Mouse (Mus musculus): ENCODE measurements at regions not wholly inside any gene's neighbourhood (a gene's known extent, or its start where the extent isn't known, plus 50 kb on each side); places are given as distances from the start of the nearest gene placed in this dataset.

- peak in 1 of 2 experiments; percentile 24 for DNase-seq
Observed at GRCm38 (mm10) chr4:152617636-152618035, 140.0 kb upstream of the Kcnab2 start.

DNA sequence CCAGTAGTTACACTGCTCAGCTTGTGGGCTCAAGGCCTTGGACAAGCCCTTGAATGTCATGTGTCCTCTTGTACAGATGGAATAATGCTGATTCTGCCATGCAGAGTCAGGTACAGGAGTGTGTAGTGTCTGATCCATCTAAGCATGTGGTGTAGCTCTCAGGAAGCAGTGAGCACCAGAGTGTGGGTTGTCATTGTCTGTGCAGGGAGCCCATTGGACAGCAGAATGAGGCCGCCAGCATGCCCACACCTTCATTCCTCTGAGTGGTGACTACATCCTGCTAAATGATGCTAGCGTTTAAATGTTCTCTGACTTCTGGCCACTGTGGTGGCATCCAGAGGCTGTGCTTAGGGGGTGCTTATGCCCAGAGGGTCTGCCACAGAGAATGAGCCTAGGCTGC is 137.5 kb upstream of the Kcnab2 start:
- no peak for DNase-seq

GRCm38 (mm10) chr4:152614356-152615100 is 136.9 kb upstream of the Kcnab2 start:
- DNase-seq = no peak
